Mouse (Mus musculus) lung, postnatal 0 days (tissue): ENCODE data around the gene Ttc38. TPM values are rescaled to one million over a fixed set of nuclear protein-coding genes. Genes with fewer than 3 reads are reported as not detected.

ENCODE experiments used
- ATAC-seq: fragments of 200-750 bp; cut with Nextera tagmentation; 2 replicates; pipeline ENCODE4 v1.8.0; 2017; ENCODE audit warnings: moderate library complexity
- DNase-seq: peaks from one replicate; pipeline ENCODE4 v3.0.0-alpha.2; 2016; ENCODE audit warnings: low spot score
- H3K27ac ChIP-seq: fragments of 300-500 bp; sonication (generic); 2 replicates; pipeline ENCODE4 v1.5.1; 2014; ENCODE audit warnings: antibody characterized with exemption, mild to moderate bottlenecking, low read length, mixed read lengths
- H3K27me3 ChIP-seq: fragments of 300-500 bp; sonication (generic); replicated peaks from 2 replicates; pipeline ENCODE4 v1.6.1; 2014; ENCODE audit warnings: low read length, mixed read lengths; ENCODE audit not compliant: insufficient read depth
- H3K36me3 ChIP-seq: fragments of 300-500 bp; sonication (generic); 2 replicates; pipeline ENCODE4 v1.6.1; 2014; ENCODE audit warnings: low read length, mixed read lengths; ENCODE audit not compliant: insufficient read depth
- H3K4me1 ChIP-seq: fragments of 300-500 bp; sonication (generic); 2 replicates; pipeline ENCODE4 v1.6.1; 2014; ENCODE audit warnings: antibody characterized with exemption, low read depth, low read length, mixed read lengths; ENCODE audit not compliant: insufficient read depth
- H3K4me2 ChIP-seq: fragments of 300-500 bp; sonication (generic); replicated peaks from 2 replicates; pipeline ENCODE4 v1.6.1; 2014; ENCODE audit warnings: low read depth, mild to moderate bottlenecking, low read length, moderate library complexity, mixed read lengths
- H3K4me3 ChIP-seq: fragments of 300-500 bp; sonication (generic); 2 replicates; pipeline ENCODE4 v1.5.1; 2014; ENCODE audit warnings: low read depth, low read length
- H3K9ac ChIP-seq: fragments of 300-500 bp; sonication (generic); replicated peaks from 2 replicates; pipeline ENCODE4 v1.6.1; 2014; ENCODE audit warnings: low read depth, mild to moderate bottlenecking
- H3K9me3 ChIP-seq: fragments of 300-500 bp; sonication (generic); 2 replicates; pipeline ENCODE4 v1.6.1; 2016; ENCODE audit warnings: low read length, mixed read lengths
- CTCF ChIP-seq: IDR thresholded peaks from 2 replicates; pipeline ENCODE4 v1.5.1; 2016; ENCODE audit warnings: antibody characterized with exemption, mild to moderate bottlenecking
- EP300 ChIP-seq: IDR thresholded peaks from 2 replicates; pipeline ENCODE4 v1.6.1; 2016; ENCODE audit warnings: antibody characterized with exemption, mild to moderate bottlenecking, control low read depth
- WGBS: fragments of 180-500 bp; shearing (Covaris S2); extraction: QIAGEN DNeasy Blood & Tissue Kit; methylation state at CpG from one replicate; pipeline ENCODE4 v1.1.7; 2014; 5-methylcytosine and 5-hydroxymethylcytosine counted together
- polyA plus RNA-seq: library from polyadenylated mRNA; unstranded; fragments of >200 nt; fragmentation: Nextera tagmentation; extraction: Ambion mirVana; gene quantifications from 2 replicates; pipeline ENCODE4 v1.2.1, GENCODE M21; 2015

Ttc38 gene
- polyA plus RNA-seq, 1 experiment from 2014 or later, result 8.7 TPM

DNA sequence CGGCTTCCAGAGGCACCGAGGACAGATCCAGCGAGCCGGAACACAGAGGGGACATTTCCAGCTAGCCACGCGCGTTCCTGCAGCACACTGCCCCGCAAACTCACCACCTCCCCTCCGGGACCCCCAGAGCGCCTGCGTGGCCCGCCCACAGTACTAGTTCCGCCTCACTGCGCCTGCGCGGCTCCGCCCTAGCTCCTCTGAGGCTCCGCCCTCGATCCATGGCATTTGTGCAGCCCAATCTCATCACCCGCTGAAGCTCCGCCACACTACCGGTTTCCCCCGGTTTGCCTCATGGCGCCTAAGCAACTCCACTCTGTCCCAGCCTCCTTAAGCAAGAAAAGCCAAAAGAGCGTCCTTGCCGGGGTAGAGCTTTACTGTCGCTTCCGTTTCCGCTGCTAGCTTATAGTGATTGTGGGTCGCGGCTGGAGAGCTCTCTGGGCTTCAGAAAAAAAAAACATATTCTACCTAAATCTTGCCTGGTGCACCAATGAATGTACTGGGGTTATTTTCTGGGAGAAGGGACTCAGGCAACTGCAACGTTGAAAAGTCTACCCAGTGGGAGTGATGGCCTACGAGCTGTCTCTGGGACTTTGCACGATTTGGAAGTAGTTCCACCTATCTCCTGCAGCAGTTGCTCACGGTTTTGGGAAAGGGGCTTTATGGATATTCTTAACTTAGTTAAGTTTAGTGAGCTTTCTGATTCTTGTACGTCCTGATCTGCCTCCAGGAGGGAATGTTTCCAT is 20.4 kb upstream of the Ttc38 start, which contains the start of gene Cdpf1:
Gene Cdpf1 (minus strand): TSS at position 163 of the 743 bp plus-strand sequence.
- WGBS, result 3% methylated on average over 30 of the region's 36 CpGs
- peak; percentile 96 for ATAC-seq
- peak within 1 kb of the TSS; percentile 74 for H3K4me3 ChIP-seq
- H3K9me3 ChIP-seq, result no peaks in the 10 kb centered on the region
- TF ChIP-seq EP300, result no peak
- no peak; the same call in 1 of the 2 replicates for TF ChIP-seq CTCF
- peak within 1 kb of the TSS; percentile 79 for H3K9ac ChIP-seq
- 0 out of 2 replicates have a peak, but pooled peaks cover 5% of the 10 kb centered on the region for H3K4me1 ChIP-seq
- DNase-seq, result peak; percentile 98
- no peaks in the 10 kb centered on the region for H3K36me3 ChIP-seq
- H3K27ac ChIP-seq, result peak within 1 kb of the TSS; percentile 91
- no peaks in the 10 kb centered on the region for H3K27me3 ChIP-seq
- H3K4me2 ChIP-seq, result peak within 1 kb of the TSS; percentile 91

- no peak overlapping the region for H3K9ac ChIP-seq
- no peak overlapping the region for H3K4me2 ChIP-seq
- 52% methylated on average over 10 of the region's 10 CpGs for WGBS
- TF ChIP-seq CTCF (no peak), EP300 (no peak)
- H3K36me3 ChIP-seq, result no peaks in the 10 kb centered on the region
- DNase-seq (no peak), ATAC-seq (no peak)
- no peaks in the 10 kb centered on the region; the same call in 1 of the 2 replicates for H3K9me3 ChIP-seq
- no peak overlapping the region for H3K27ac ChIP-seq
- H3K4me1 ChIP-seq, result 0 out of 2 replicates have a peak, but pooled peaks cover 5% of the 10 kb centered on the region
- no peak overlapping the region for H3K4me3 ChIP-seq
- no peaks in the 10 kb centered on the region for H3K27me3 ChIP-seq
Observed at GRCm38 (mm10) chr15:85813428-85813827, 18.7 kb upstream of the Ttc38 start.

GRCm38 (mm10) chr15:85821203-85822010 is 10.7 kb upstream of the Ttc38 start, which contains the start of gene Pkdrej:
Pkdrej (minus strand) TSS chr15:85821734.
- peak within 1 kb of the TSS; percentile 39 for H3K4me3 ChIP-seq
- peak; percentile 29 for DNase-seq
- ATAC-seq, result peak; percentile 75
- peak within 1 kb of the TSS; percentile 23; the same call in 1 of the 2 replicates for H3K9ac ChIP-seq
- peak within 1 kb of the TSS; percentile 92 for H3K4me2 ChIP-seq
- WGBS, result 2% methylated on average over 57 of the region's 65 CpGs
- H3K36me3 ChIP-seq, result no peaks in the 10 kb centered on the region
- no peak for TF ChIP-seq CTCF
- TF ChIP-seq EP300, result no peak
- no peaks in the 10 kb centered on the region for H3K27me3 ChIP-seq
- H3K9me3 ChIP-seq, result no peaks in the 10 kb centered on the region; the same call in 1 of the 2 replicates
- no peak within 1 kb of the TSS for H3K27ac ChIP-seq
- H3K4me1 ChIP-seq, result no peaks in the 10 kb centered on the region

DNA sequence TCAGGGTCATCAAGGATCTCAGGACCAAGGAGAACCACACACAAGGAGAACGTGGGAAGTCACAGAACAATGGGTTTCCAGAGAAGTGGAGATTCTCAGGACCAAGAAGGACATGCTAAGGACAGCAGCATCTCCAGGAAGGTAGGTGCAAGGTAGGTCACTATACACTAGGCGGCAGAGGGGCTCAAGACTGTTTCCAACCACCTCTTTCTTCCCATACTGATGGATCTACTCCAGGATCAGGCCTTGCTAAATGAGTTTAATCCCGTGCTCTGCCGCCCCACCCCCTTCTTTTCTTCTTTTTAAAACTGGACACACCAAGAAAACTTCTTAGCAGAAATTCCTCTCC is 10.1 kb upstream of the Ttc38 start:
- Histone ChIP-seq H3K36me3 (no peaks in the 10 kb centered on the region), H3K27ac (no peak overlapping the region), H3K4me1 (no peaks in the 10 kb centered on the region), H3K9ac (no peak overlapping the region; the same call in 1 of the 2 replicates), H3K9me3 (no peaks in the 10 kb centered on the region; the same call in 1 of the 2 replicates), H3K27me3 (no peaks in the 10 kb centered on the region), H3K4me3 (peak overlapping the region; percentile 39; the same call in 1 of the 2 replicates), H3K4me2 (peak overlapping the region; percentile 92)
- 17% methylated on average over 4 of the region's 4 CpGs for WGBS
- DNase-seq (peak; percentile 33), ATAC-seq (peak; percentile 55)
- TF ChIP-seq CTCF (peak; percentile 50), EP300 (peak; percentile 62; the same call in 1 of the 2 replicates)

- H3K27me3 ChIP-seq, result no peaks in the 10 kb centered on the region
- ATAC-seq (no peak), DNase-seq (no peak)
- no peak overlapping the region for H3K4me3 ChIP-seq
- no peaks in the 10 kb centered on the region for H3K9me3 ChIP-seq
- no peak for TF ChIP-seq CTCF
- no peak for TF ChIP-seq EP300
- no peak overlapping the region for H3K4me2 ChIP-seq
- H3K27ac ChIP-seq, result no peak overlapping the region
- no peak overlapping the region for H3K9ac ChIP-seq
- WGBS, result 35% methylated on average over 5 of the region's 5 CpGs
- no peaks in the 10 kb centered on the region for H3K4me1 ChIP-seq
- H3K36me3 ChIP-seq, result no peaks in the 10 kb centered on the region
Observed at GRCm38 (mm10) chr15:85826676-85827075, 5.4 kb upstream of the Ttc38 start.

DNA sequence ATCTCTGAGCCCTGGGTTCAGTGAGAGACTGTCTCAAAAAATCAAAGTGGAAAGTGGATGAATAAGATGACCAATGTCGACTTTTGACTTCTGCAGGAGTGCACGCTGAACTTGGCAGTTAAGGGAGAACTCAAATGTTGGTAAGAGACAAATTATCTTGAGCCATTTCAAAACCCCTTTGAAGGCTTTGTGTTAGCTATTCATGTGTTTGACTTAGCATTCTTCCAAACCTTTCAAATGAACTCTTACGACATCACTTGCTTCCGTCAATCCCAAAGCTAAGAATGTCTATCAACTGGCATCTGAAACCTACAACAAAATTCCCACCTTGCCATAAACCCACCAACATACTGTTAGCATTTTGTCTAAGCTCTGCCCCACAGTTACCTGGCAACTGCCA is 4.0 kb upstream of the Ttc38 start:
- WGBS, result 54% methylated on average over 4 of the region's 4 CpGs
- no peaks in the 10 kb centered on the region for H3K27me3 ChIP-seq
- TF ChIP-seq EP300 (no peak), CTCF (no peak)
- no peaks in the 10 kb centered on the region for H3K36me3 ChIP-seq
- ATAC-seq, result no peak
- H3K9me3 ChIP-seq, result no peaks in the 10 kb centered on the region
- no peak overlapping the region for H3K9ac ChIP-seq
- H3K4me3 ChIP-seq, result no peak overlapping the region
- H3K4me2 ChIP-seq, result no peak overlapping the region
- peak; percentile 72 for DNase-seq
- no peaks in the 10 kb centered on the region; the same call in 1 of the 2 replicates for H3K4me1 ChIP-seq
- 0 out of 2 replicates have a peak overlapping the region, but pooled peaks have one; percentile 23 for H3K27ac ChIP-seq
